Mouse (Mus musculus) embryonic facial prominence, embryonic 11.5 days (tissue): ENCODE measurements around the gene Abcb9. TPM values are rescaled to one million over a fixed set of nuclear protein-coding genes. Genes with fewer than 3 reads are reported as not detected.

ENCODE experiments used
- ATAC-seq: fragments of 200-750 bp; cut with Nextera tagmentation; replicated peaks from 2 replicates; pipeline ENCODE4 v1.8.0; 2017; ENCODE audit warnings: low read depth; ENCODE audit not compliant: insufficient number of reproducible peaks, low FRiP score, low TSS enrichment
- DNase-seq: peaks from one replicate; pipeline ENCODE4 v3.0.0-alpha.2; 2015; ENCODE audit warnings: low spot score
- H3K27ac ChIP-seq: fragments of 300-500 bp; sonication (generic); replicated peaks from 2 replicates; pipeline ENCODE4 v1.5.1; 2014; ENCODE audit warnings: mild to moderate bottlenecking, low read depth, low read length, control low read depth
- H3K27me3 ChIP-seq: fragments of 300-500 bp; sonication (generic); 2 replicates; pipeline ENCODE4 v1.6.1; 2014; ENCODE audit warnings: mild to moderate bottlenecking, low read length, moderate library complexity, mixed read lengths; ENCODE audit not compliant: control insufficient read depth, insufficient read depth
- H3K36me3 ChIP-seq: fragments of 300-500 bp; sonication (generic); replicated peaks from 2 replicates; pipeline ENCODE4 v1.6.1; 2014; ENCODE audit warnings: low read depth, mild to moderate bottlenecking, low read length, moderate library complexity, mixed read lengths; ENCODE audit not compliant: control insufficient read depth, insufficient read depth
- H3K4me1 ChIP-seq: fragments of 300-500 bp; sonication (generic); 2 replicates; pipeline ENCODE4 v1.6.1; 2014; ENCODE audit warnings: low read length, mixed read lengths; ENCODE audit not compliant: control insufficient read depth, insufficient read depth
- H3K4me2 ChIP-seq: fragments of 300-500 bp; sonication (generic); 2 replicates; pipeline ENCODE4 v1.6.1; 2014; ENCODE audit warnings: low read depth, mild to moderate bottlenecking, control low read depth, low read length, moderate library complexity
- H3K4me3 ChIP-seq: fragments of 300-500 bp; sonication (generic); 2 replicates; pipeline ENCODE4 v1.5.1; 2014; ENCODE audit warnings: low read depth, low read length, control low read depth
- H3K9ac ChIP-seq: fragments of 300-500 bp; sonication (generic); replicated peaks from 2 replicates; pipeline ENCODE4 v1.6.1; 2014; ENCODE audit warnings: mild to moderate bottlenecking, control low read depth, low read length
- H3K9me3 ChIP-seq: fragments of 300-500 bp; sonication (generic); replicated peaks from 2 replicates; pipeline ENCODE4 v1.6.1; 2016; ENCODE audit warnings: mild to moderate bottlenecking, low read length, inconsistent platforms, mixed read lengths; ENCODE audit not compliant: control insufficient read depth
- WGBS: fragments of 180-500 bp; shearing (Covaris S2); extraction: QIAGEN DNeasy Blood & Tissue Kit; methylation state at CpG from one replicate; pipeline ENCODE4 v1.1.7; 2014; 5-methylcytosine and 5-hydroxymethylcytosine counted together
- polyA plus RNA-seq: library from polyadenylated mRNA; unstranded; fragments of >200 nt; fragmentation: Nextera tagmentation; extraction: Ambion mirVana; gene quantifications from 2 replicates; pipeline ENCODE4 v1.2.1, GENCODE M21; 2014

The Abcb9 gene
- polyA plus RNA-seq, 1 experiment from 2014 or later = 0.46 TPM

- 27% methylated on average over 7 of the region's 7 CpGs for WGBS
- Histone ChIP-seq H3K4me3 (peak overlapping the region; percentile 94), H3K4me2 (peak overlapping the region; percentile 94), H3K36me3 (peaks cover 4% of the 10 kb centered on the region), H3K4me1 (peaks cover 12% of the 10 kb centered on the region), H3K27me3 (no peaks in the 10 kb centered on the region), H3K9me3 (no peaks in the 10 kb centered on the region), H3K27ac (no peak overlapping the region; the same call in 1 of the 2 replicates), H3K9ac (peak overlapping the region; percentile 96)
- ATAC-seq (no peak), DNase-seq (no peak)
Observed at GRCm38 (mm10) chr5:124115531-124115930, 19.9 kb upstream of the Abcb9 start.

GRCm38 (mm10) chr5:124114276-124115025 is 18.9 kb upstream of the Abcb9 start:
- 91% methylated on average over 24 of the region's 24 CpGs for WGBS
- H3K36me3 ChIP-seq = no peaks in the 10 kb centered on the region; the same call in 1 of the 2 replicates
- H3K9me3 ChIP-seq = no peaks in the 10 kb centered on the region
- H3K9ac ChIP-seq = no peak overlapping the region
- no peaks in the 10 kb centered on the region for H3K27me3 ChIP-seq
- H3K27ac ChIP-seq = no peak overlapping the region
- ATAC-seq (no peak), DNase-seq (no peak)
- peaks cover 12% of the 10 kb centered on the region for H3K4me1 ChIP-seq
- H3K4me3 ChIP-seq = no peak overlapping the region
- no peak overlapping the region for H3K4me2 ChIP-seq

- no peak for ATAC-seq
- Histone ChIP-seq H3K27me3 (no peaks in the 10 kb centered on the region), H3K27ac (no peak overlapping the region; the same call in 1 of the 2 replicates), H3K9me3 (no peaks in the 10 kb centered on the region), H3K36me3 (no peaks in the 10 kb centered on the region), H3K4me1 (peaks cover 12% of the 10 kb centered on the region), H3K4me2 (peak overlapping the region; percentile 88), H3K4me3 (peak overlapping the region; percentile 80), H3K9ac (peak overlapping the region; percentile 74)
- whole genome bisulfite sequencing = 15% methylated on average over 14 of the region's 14 CpGs
- peak; percentile 43 for DNase-seq
Observed at GRCm38 (mm10) chr5:124113030-124113429, 17.4 kb upstream of the Abcb9 start.

- WGBS = 1% methylated on average over 18 of the region's 18 CpGs
- Histone ChIP-seq H3K9ac (peak overlapping the region; percentile 74), H3K4me1 (peaks cover 12% of the 10 kb centered on the region), H3K27ac (no peak overlapping the region; the same call in 1 of the 2 replicates), H3K27me3 (no peaks in the 10 kb centered on the region), H3K36me3 (no peaks in the 10 kb centered on the region), H3K4me3 (peak overlapping the region; percentile 80), H3K9me3 (no peaks in the 10 kb centered on the region), H3K4me2 (peak overlapping the region; percentile 88)
- DNase-seq (no peak), ATAC-seq (peak; percentile 4; the same call in 1 of the 2 replicates)
Observed at GRCm38 (mm10) chr5:124112531-124112930, 16.9 kb upstream of the Abcb9 start.

- H3K4me3 ChIP-seq = peak within 1 kb of the TSS; percentile 80
- no peaks in the 10 kb centered on the region for H3K9me3 ChIP-seq
- WGBS = 2% methylated on average over 66 of the region's 66 CpGs
- H3K4me2 ChIP-seq = peak within 1 kb of the TSS; percentile 88
- peak; percentile 92 for ATAC-seq
- peak; percentile 99 for DNase-seq
- peak within 1 kb of the TSS; percentile 63; the same call in 1 of the 2 replicates for H3K27ac ChIP-seq
- H3K27me3 ChIP-seq = no peaks in the 10 kb centered on the region
- H3K36me3 ChIP-seq = no peaks in the 10 kb centered on the region
- peak within 1 kb of the TSS; percentile 74 for H3K9ac ChIP-seq
- peaks cover 10% of the 10 kb centered on the region for H3K4me1 ChIP-seq
Observed at GRCm38 (mm10) chr5:124111742-124112497, 16.3 kb upstream of the Abcb9 start, which contains the start of gene Ogfod2. Ogfod2 (plus strand) TSS chr5:124112297.

GRCm38 (mm10) chr5:124111077-124111741 is 15.6 kb upstream of the Abcb9 start:
- Histone ChIP-seq H3K4me3 (peak overlapping the region; percentile 80), H3K27ac (no peak overlapping the region), H3K9me3 (no peaks in the 10 kb centered on the region), H3K36me3 (no peaks in the 10 kb centered on the region), H3K4me1 (peaks cover 8% of the 10 kb centered on the region; the same call in 1 of the 2 replicates), H3K4me2 (peak overlapping the region; percentile 88), H3K9ac (peak overlapping the region; percentile 70), H3K27me3 (no peaks in the 10 kb centered on the region)
- peak; percentile 17; the same call in 1 of the 2 replicates for ATAC-seq
- WGBS = 25% methylated on average over 17 of the region's 17 CpGs
- DNase-seq = peak; percentile 57

- DNase-seq = no peak
- WGBS = 94% methylated on average over 9 of the region's 9 CpGs
Observed at GRCm38 (mm10) chr5:124103552-124103951, 8.0 kb upstream of the Abcb9 start.

More at GRCm38 (mm10) chr5:124103552-124103951, 8.0 kb upstream of the Abcb9 start:
- Histone ChIP-seq H3K4me1 (no peaks in the 10 kb centered on the region), H3K9me3 (no peaks in the 10 kb centered on the region; the same call in 1 of the 2 replicates), H3K4me2 (no peak overlapping the region), H3K4me3 (no peak overlapping the region), H3K36me3 (no peaks in the 10 kb centered on the region), H3K27me3 (no peaks in the 10 kb centered on the region), H3K27ac (no peak overlapping the region), H3K9ac (no peak overlapping the region)
- ATAC-seq = no peak
